Mouse (Mus musculus) gastrocnemius, postnatal 36 days (tissue): Measurements from ENCODE around the gene BC030499. TPM values are rescaled to one million over a fixed set of nuclear protein-coding genes. Genes with fewer than 3 reads are reported as not detected.

Experiments
- DNase-seq, 2 experiments: peaks; one replicate each; pipeline ENCODE4 v3.0.0; 2022
- intact Hi-C: fragments of 180-260 bp; cut with DNase I; formaldehyde crosslinking; loops from one replicate; pipeline ENCODE4 v1.15.1; 2025
- total RNA-seq, 2 experiments: library from RNA; stranded (reverse); gene quantifications; 2 replicates each; pipeline ENCODE4 v1.2.3; 2021

The BC030499 gene
- total RNA-seq, 2 experiments from 2014 or later: 0.42 to 0.84 TPM

DNA sequence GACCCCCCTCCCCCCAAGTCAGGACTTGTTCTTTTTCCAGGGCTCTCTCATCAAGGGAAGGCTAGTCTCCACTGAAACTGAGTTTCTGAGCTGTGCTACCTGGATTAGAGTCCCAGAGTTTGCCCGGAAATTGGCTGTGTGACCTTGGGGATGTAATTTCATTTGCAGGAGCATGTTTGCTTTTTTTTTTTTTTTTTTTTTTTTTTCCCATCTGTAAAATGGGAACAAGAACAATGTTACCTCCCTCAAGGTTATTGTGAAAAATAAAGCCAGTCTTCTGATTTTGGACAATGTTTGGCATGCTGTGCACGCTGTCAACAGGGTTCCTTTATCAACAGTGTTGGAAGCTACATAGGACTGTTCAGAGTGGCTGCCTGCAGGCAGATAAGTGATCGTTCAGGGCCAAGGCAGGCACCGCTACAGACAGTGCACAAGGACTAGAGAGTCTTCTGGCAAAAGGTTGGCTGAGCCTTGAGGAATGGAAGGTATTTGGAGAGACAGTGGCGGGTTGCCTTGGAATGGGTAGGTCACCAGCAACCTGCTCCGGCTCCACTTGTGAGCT, 53.8 kb downstream of the BC030499 start:
- intact Hi-C loops: loop anchor here (2.0 kb wide), 1 partner anchor 80 kb away; no protein-coding TSS in a partner anchor
- DNase-seq: no peak

DNA sequence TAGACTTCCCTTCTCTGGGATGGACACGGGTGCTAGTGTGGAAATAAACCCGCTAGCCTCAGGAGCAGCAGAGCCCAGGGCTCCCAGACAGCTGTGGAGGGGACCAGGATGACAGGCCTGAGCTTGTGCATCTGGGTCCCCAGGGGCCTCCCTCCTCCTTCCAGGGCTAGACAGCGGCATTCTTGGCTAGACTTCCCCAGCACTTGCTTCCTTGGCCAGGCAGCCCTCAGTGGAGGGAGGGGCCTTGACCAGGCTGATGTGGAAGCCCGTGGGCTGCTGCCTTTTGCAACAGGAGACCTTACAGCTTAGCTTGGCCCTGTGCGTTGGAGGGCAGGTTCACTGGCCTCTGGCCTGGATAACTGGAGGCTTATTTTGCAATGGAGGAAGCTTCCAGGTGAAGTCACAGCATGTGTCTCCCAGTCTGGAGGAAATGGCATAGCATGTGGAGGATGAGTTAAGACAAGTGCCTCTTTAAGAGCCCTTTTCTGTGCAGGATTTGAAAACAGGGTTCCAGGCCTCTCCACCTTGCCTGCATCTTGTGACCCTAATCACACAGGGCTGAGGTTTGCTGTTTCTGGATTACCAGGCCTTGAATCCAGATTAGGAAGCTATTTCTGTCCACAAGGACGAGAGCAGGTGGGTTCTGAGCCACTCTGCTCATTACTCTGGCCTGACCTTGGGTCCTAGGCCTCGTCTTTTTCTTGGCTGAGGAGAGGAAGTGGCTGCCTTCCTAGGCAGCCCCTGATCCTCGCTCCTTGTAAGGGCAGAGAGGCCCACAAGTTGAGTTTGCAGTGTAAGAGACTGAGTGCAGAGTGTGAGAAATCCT, 54.5 kb downstream of the BC030499 start:
- intact Hi-C loops: loop anchor here (2.0 kb wide), 1 partner anchor 80 kb away; no protein-coding TSS in a partner anchor

DNA sequence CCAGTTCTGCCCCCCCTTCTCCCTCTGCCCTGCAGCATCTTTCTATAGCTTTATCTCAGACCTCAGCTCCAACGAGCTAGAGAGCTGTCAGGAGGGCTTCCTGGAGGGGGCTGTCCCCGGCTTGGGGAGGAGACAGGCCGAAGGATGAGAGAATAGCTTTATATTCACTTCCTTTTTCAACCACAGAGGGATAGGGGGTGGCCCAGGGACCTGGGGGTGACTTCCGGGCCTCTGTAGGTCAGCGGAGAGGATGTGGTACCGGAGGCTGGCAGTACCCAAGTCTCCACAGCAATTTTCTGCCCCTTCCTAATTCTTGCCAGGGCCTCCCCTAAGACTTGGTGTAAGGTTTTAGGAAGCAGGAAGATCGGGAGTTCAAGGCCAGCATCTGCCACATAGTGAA, 55.2 kb downstream of the BC030499 start:
- intact Hi-C loops: loop anchor here (2.0 kb wide), 1 partner anchor 81 kb away; no protein-coding TSS in a partner anchor
- DNase-seq: no peak

More for the DNA sequence above, 54.5 kb downstream of the BC030499 start:
- peak; percentile 64 to 66 for DNase-seq

Other genes with a start within 250 kb of the BC030499 start
- gene Eral1, start 210.5 kb upstream of the BC030499 start, total RNA-seq: 10 to 100 TPM; 21.7 to 22.7 TPM
- 1 to 10 TPM; 6.0 to 6.1 TPM for gene Fam222b, start 196.2 kb upstream of the BC030499 start, total RNA-seq
- 1 to 10 TPM; 2.2 to 3.2 TPM for gene Traf4, start 125.3 kb upstream of the BC030499 start, total RNA-seq
- under 1 TPM; 0.59 to 0.64 TPM for gene Nek8, start 114.2 kb upstream of the BC030499 start, total RNA-seq
- 1 to 10 TPM in 1 of 2 experiments, under 1 TPM in 1; 0.99 to 1.4 TPM for gene Tlcd1, start 114.1 kb upstream of the BC030499 start, total RNA-seq
- 100 to 1,000 TPM; 644 to 813 TPM for gene Rpl23a, start 107.3 kb upstream of the BC030499 start, total RNA-seq
- gene Rab34, start 102.4 kb upstream of the BC030499 start, total RNA-seq: 1 to 10 TPM; 4.2 to 4.5 TPM
- under 1 TPM in 1 of 2 experiments, not detected in 1; 0.74 TPM for gene Proca1, start 97.4 kb upstream of the BC030499 start, total RNA-seq
- gene Sdf2, start 45.1 kb upstream of the BC030499 start, total RNA-seq: 10 to 100 TPM; 40.7 to 41.1 TPM
- gene Supt6, start 44.9 kb upstream of the BC030499 start, total RNA-seq: 10 to 100 TPM; 21.9 to 23.1 TPM
- 100 to 1,000 TPM; 212 to 228 TPM for gene 2610507B11Rik, start 29.1 kb upstream of the BC030499 start, total RNA-seq
- gene Spag5, start 10.7 kb downstream of the BC030499 start, total RNA-seq: 1 to 10 TPM; 2.4 to 4.1 TPM
- 1 to 10 TPM; 1.3 to 1.9 TPM for gene Aldoc, start 32.1 kb downstream of the BC030499 start, total RNA-seq
- gene Pigs, start 37.6 kb downstream of the BC030499 start, total RNA-seq: 10 to 100 TPM; 20.1 to 21.3 TPM
- gene Unc119, start 52.6 kb downstream of the BC030499 start, total RNA-seq: 10 to 100 TPM; 10.1 to 16.2 TPM
- gene Foxn1, start 95.7 kb downstream of the BC030499 start, total RNA-seq: under 1 TPM in 1 of 2 experiments, not detected in 1; 0.10 TPM
- not detected for gene Slc13a2, start 131.4 kb downstream of the BC030499 start, total RNA-seq
- 1 to 10 TPM in 1 of 2 experiments, under 1 TPM in 1; 0.67 to 1.2 TPM for gene Slc46a1, start 174.9 kb downstream of the BC030499 start, total RNA-seq
- gene Sarm1, start 206.9 kb downstream of the BC030499 start, total RNA-seq: 1 to 10 TPM in 1 of 2 experiments, under 1 TPM in 1; 0.69 to 1.1 TPM
- gene Vtn, start 208.2 kb downstream of the BC030499 start, total RNA-seq: 10 to 100 TPM; 11.4 to 12.2 TPM
- gene Sebox, start 212.6 kb downstream of the BC030499 start, total RNA-seq: not detected
- 10 to 100 TPM; 11.9 to 12.3 TPM for gene Tmem199, start 221.3 kb downstream of the BC030499 start, total RNA-seq
- 100 to 1,000 TPM in 1 of 2 experiments, 10 to 100 TPM in 1; 99.0 to 103 TPM for gene Poldip2, start 221.4 kb downstream of the BC030499 start, total RNA-seq
- 10 to 100 TPM; 38.0 to 43.5 TPM for gene Tnfaip1, start 245.5 kb downstream of the BC030499 start, total RNA-seq
- 10 to 100 TPM; 18.1 to 19.9 TPM for gene Ift20, start 245.5 kb downstream of the BC030499 start, total RNA-seq